Mouse (Mus musculus): ENCODE data around the gene Setd5. TPM values are rescaled to one million over a fixed set of nuclear protein-coding genes. Genes with fewer than 3 reads are reported as not detected.

The Setd5 gene
- polyA plus RNA-seq (2015; fragmentation: Nextera tagmentation; extraction: Ambion mirVana) = 46.8 and 47.1 TPM in 2 replicates

DNA sequence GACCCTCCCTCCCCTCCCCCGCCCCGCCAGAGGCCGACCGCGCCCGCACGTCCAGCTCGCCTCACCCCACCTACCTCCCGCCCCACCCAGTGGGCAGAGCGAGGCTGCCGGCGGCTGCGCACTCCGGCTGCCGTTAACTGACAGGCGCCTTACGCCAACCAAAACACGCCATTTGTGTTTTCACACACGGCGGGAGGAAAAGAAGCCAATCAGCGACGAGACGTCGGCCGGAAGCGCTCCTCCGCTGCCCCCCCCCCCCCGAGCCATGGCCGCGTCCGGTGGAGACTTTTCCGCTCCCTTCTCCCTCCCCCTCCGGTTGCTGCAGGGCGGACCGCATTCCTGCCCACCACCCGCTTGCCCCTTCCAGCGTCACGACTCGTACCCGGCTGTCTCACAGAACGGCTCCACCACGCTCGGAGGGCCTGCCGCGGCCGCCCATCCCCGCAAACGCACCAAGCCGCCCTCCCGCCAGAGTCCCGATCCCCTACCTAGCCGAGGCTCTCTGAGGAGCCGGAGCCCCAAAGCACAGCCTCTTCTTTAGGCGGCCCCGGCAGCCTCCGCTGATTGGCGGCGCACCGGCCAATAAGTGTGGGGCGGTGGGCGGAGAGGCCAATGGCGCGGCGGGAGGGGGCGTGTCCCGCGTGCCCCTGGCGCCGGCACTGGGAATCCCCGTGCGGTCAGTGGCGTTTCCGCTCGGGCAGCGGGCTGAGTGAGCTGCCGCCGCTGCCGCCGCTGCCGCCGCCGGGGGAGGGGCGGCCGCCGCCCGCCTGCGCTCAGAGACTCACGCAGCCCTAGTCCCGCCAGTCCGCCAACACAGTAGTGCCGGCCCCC is at the start of gene Setd5:
TSS of gene Setd5 (plus strand) at position 680 of the 831 bp plus-strand sequence.
- peak; percentile 96 for ATAC-seq (replicated peaks)
- peak within 1 kb of the TSS; percentile 94 for H3K4me3 ChIP-seq
- H3K27ac ChIP-seq = peak within 1 kb of the TSS; percentile 100
- peak within 1 kb of the TSS; percentile 98 for H3K9ac ChIP-seq
- under 1% methylated on average over 86 of the region's 91 CpGs for whole genome bisulfite sequencing
- H3K9me3 ChIP-seq = no peaks in the 10 kb centered on the region
- H3K27me3 ChIP-seq (replicated peaks) = no peaks in the 10 kb centered on the region
- H3K36me3 ChIP-seq (replicated peaks) = no peaks in the 10 kb centered on the region
- H3K4me2 ChIP-seq = peak within 1 kb of the TSS; percentile 91
- H3K4me1 ChIP-seq = peaks cover 49% of the 10 kb centered on the region

DNA sequence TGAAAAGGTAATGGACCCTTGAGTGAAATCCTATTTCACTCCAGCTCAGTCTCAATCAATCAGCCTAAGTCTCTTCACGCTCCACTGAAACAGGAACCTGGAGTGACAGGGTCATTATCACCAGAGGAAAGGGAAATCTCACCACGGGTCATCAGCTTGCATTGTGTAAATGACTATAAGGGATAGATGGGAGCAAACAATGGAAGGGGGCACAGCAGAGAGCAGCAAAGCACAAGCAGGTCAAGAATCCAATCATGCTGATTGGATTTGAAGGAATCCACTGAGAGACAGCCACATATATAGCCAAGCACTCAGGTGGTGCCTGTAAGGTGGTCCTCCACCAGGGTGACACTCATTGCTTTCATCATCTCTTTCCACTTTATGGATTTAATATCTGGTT is 49.7 kb upstream of the Setd5 start:
- Histone ChIP-seq H3K36me3 (replicated peaks) (no peaks in the 10 kb centered on the region), H3K9me3 (no peaks in the 10 kb centered on the region), H3K4me1 (0 out of 2 replicates have a peak, but pooled peaks cover 5% of the 10 kb centered on the region), H3K27ac (no peak overlapping the region), H3K27me3 (replicated peaks) (no peaks in the 10 kb centered on the region), H3K4me3 (no peak overlapping the region), H3K4me2 (no peak overlapping the region), H3K9ac (no peak overlapping the region)
- WGBS = 8% methylated on average over 2 of the region's 2 CpGs
- no peak for ATAC-seq (replicated peaks)

DNA sequence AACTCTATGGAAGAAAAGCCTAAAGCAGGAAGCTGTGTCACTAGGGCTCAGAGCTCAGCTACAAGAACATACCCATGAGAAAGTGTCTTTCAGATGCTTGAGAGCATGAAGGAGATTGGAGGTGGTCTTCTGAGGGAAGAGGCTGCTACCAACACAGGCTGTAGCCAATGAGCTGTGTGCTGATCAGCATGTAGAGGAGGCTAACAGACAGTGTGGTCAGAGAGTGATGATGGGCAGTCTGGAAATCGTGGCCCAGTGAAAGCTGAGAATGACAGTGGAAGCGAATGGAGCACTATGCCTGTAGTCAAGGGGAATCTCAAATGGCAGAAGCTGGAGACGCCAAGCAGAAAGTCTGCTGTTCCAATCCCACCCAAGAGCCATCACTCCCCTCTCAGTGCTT is 48.2 kb upstream of the Setd5 start:
- H3K9ac ChIP-seq = no peak overlapping the region
- H3K4me2 ChIP-seq = no peak overlapping the region
- no peaks in the 10 kb centered on the region for H3K27me3 ChIP-seq (replicated peaks)
- no peaks in the 10 kb centered on the region for H3K9me3 ChIP-seq
- H3K4me3 ChIP-seq = no peak overlapping the region
- no peaks in the 10 kb centered on the region for H3K36me3 ChIP-seq (replicated peaks)
- WGBS = 80% methylated on average over 3 of the region's 3 CpGs
- no peak overlapping the region for H3K27ac ChIP-seq
- ATAC-seq (replicated peaks) = no peak
- 0 out of 2 replicates have a peak, but pooled peaks cover 5% of the 10 kb centered on the region for H3K4me1 ChIP-seq

DNA sequence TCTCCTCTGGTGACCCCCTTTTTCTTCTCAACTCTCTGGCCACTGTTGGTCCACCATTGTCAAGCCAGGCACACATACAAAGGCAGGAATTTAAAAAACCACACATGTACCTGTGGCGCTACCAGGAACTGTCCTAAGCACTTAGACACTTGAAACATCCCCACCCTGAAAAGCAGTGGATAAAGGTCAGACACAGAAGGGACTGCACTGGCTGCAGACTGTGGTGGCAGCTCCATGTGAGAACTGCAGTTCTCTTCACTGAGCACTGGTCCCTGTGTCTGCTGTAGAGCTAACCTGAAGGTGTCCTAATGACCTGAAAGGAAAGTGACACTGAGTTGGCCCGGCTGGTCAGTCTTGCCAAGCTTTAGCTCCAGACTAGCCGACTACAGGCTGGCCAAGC is 46.6 kb upstream of the Setd5 start:
- Histone ChIP-seq H3K36me3 (replicated peaks) (no peaks in the 10 kb centered on the region), H3K4me1 (0 out of 2 replicates have a peak, but pooled peaks cover 3% of the 10 kb centered on the region), H3K4me3 (no peak overlapping the region), H3K27me3 (replicated peaks) (no peaks in the 10 kb centered on the region), H3K4me2 (no peak overlapping the region), H3K9me3 (no peaks in the 10 kb centered on the region), H3K27ac (no peak overlapping the region), H3K9ac (no peak overlapping the region)
- 71% methylated on average over 3 of the region's 3 CpGs for WGBS
- ATAC-seq (replicated peaks) = no peak

DNA sequence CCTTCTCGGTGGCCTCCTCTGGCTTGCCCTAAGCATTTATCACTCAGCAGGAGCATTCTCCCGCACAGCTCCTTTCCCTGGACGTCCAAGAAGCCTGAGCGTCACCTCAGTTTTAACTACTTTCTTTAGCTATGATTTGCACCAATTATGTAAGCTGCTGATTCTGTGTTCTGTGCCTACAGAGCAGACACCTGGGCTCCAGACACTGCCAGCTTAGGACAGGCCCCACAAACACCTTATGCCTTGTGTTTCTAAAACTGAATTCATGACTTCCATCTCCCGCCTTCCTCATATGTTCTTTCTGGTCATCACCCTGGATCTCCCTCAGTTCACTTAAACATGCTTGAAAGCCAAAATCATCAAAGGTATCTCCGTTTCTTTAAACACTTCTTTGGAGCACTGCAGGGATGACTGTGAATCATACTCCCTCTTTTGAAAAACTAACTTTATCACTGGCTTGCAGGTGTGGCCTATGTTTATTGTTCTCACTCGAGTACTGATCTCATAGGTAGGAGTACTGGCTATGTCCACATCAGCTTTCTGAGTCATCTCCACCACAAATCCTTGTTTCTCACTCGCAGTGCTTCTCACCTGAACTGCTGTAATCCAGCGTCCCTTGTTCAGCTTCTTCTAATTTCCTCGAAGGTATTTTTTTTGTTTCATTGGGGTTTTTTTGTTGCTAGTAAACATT is 46.0 kb upstream of the Setd5 start:
- Histone ChIP-seq H3K9me3 (no peaks in the 10 kb centered on the region), H3K4me2 (no peak overlapping the region), H3K27ac (no peak overlapping the region), H3K9ac (no peak overlapping the region), H3K36me3 (replicated peaks) (no peaks in the 10 kb centered on the region), H3K27me3 (replicated peaks) (no peaks in the 10 kb centered on the region), H3K4me3 (no peak overlapping the region), H3K4me1 (no peaks in the 10 kb centered on the region)
- ATAC-seq (replicated peaks) = no peak
- WGBS = 83% methylated on average over 10 of the region's 10 CpGs

DNA sequence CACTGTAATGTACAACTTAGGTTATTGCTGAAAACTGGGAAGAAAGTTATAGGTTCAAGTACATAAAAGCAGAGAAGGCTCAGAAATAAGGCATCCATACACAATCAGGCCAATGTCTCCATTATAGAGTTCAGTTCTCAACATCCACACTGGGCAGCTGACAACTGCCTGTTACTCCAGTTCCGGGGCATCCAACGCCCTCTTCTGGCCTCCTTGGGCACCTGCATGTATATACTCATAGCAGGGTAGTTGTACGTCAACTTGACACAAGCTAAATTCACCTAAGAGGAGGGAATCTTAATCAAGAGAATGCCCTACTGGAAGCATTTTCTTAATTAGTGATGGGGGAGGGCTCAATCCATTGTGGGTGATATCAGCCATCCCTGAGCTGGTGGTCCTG is 45.0 kb upstream of the Setd5 start:
- no peaks in the 10 kb centered on the region for H3K27me3 ChIP-seq (replicated peaks)
- no peak overlapping the region for H3K4me2 ChIP-seq
- no peak overlapping the region for H3K27ac ChIP-seq
- ATAC-seq (replicated peaks) = no peak
- no peaks in the 10 kb centered on the region for H3K4me1 ChIP-seq
- H3K9me3 ChIP-seq = no peaks in the 10 kb centered on the region
- H3K9ac ChIP-seq = no peak overlapping the region
- H3K36me3 ChIP-seq (replicated peaks) = no peaks in the 10 kb centered on the region
- WGBS = 74% methylated on average over 3 of the region's 3 CpGs
- H3K4me3 ChIP-seq = no peak overlapping the region

DNA sequence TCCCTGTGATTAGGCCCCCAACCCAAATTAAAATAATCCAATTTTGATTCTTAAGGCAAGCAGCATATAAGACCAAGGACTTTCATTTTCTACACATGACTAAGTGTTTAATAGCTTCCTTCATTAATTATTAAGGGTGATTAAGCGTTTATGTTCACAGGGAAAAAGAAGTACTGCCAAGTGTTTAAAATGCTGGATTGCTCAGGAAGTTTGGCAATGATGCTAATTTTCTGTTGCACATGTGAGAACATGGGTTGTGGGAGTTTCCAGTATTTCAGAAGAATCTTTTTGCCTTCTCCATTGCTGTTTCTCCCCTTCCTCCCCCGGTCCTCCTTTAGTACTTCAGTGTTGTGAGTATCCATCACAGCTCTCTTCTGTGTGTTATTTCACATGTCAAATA is 44.0 kb upstream of the Setd5 start:
- ATAC-seq (replicated peaks) = no peak
- H3K4me3 ChIP-seq = no peak overlapping the region
- WGBS = 92% methylated on average over 2 of the region's 2 CpGs
- H3K27me3 ChIP-seq (replicated peaks) = no peaks in the 10 kb centered on the region
- no peak overlapping the region for H3K9ac ChIP-seq
- no peak overlapping the region for H3K27ac ChIP-seq
- peaks cover 4% of the 10 kb centered on the region for H3K4me1 ChIP-seq
- H3K4me2 ChIP-seq = no peak overlapping the region
- no peaks in the 10 kb centered on the region for H3K9me3 ChIP-seq
- H3K36me3 ChIP-seq (replicated peaks) = no peaks in the 10 kb centered on the region

DNA sequence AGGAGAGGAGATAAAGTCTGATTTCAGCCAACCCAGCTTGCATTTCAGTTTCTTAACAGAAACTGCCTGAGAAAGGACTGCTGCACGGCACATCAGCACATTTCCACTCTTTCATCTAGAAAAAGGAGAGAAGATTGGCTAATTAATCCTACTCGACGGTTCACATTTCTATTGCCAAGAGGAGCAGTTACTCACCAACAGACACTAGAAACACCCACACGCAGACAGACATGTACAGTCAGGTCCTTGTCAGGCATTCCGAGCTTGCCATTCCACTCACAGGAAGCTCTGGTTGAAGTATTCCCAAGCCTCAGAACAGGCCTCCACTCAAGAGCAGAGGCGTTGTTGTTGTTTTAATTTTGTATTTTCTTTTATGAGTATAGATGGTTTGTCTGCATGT is 42.7 kb upstream of the Setd5 start:
- H3K4me1 ChIP-seq = peaks cover 11% of the 10 kb centered on the region
- H3K4me3 ChIP-seq = no peak overlapping the region
- no peaks in the 10 kb centered on the region for H3K9me3 ChIP-seq
- no peak for ATAC-seq (replicated peaks)
- H3K27ac ChIP-seq = no peak overlapping the region
- H3K9ac ChIP-seq = no peak overlapping the region
- H3K4me2 ChIP-seq = no peak overlapping the region
- no peaks in the 10 kb centered on the region for H3K36me3 ChIP-seq (replicated peaks)
- WGBS = 84% methylated on average over 6 of the region's 6 CpGs
- H3K27me3 ChIP-seq (replicated peaks) = no peaks in the 10 kb centered on the region

DNA sequence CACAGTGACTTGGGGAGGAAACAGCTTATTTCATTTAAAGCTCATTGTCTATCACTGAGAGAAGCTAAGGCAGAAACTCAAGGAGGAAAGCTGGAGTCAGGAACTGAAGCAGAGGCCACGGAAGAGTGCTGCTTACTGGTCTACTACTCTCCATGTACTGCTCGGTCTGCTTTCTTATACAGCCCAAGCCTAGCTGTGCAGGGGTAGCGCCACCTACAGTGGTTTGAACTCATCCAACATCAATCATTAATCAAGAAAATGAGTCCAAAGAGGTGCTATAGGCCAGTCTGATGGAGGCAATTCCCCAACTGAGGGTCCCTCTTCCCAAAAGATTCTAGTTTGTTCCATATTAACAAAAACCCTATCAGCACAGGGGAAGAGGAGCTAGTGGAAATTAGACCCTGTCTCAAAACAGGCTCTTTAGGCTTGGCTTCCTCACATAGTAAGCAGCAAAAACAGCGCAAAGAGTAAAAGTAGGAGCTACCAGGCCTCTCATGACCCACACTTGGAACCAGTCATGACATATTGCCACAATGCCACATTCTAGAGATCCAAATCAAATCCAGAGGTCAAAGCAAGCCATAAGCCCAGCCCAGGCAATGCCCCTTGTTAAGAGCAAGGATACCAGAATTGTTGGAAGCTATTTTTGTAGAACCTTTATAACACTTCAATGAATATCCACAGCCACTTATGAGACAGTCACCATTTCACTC is 40.5 kb upstream of the Setd5 start:
- Histone ChIP-seq H3K36me3 (replicated peaks) (no peaks in the 10 kb centered on the region), H3K4me3 (no peak overlapping the region), H3K27me3 (replicated peaks) (no peaks in the 10 kb centered on the region), H3K4me1 (peaks cover 11% of the 10 kb centered on the region), H3K9ac (no peak overlapping the region), H3K4me2 (no peak overlapping the region), H3K9me3 (no peaks in the 10 kb centered on the region), H3K27ac (no peak overlapping the region)
- WGBS = 56% methylated on average over 4 of the region's 4 CpGs
- no peak for ATAC-seq (replicated peaks)

DNA sequence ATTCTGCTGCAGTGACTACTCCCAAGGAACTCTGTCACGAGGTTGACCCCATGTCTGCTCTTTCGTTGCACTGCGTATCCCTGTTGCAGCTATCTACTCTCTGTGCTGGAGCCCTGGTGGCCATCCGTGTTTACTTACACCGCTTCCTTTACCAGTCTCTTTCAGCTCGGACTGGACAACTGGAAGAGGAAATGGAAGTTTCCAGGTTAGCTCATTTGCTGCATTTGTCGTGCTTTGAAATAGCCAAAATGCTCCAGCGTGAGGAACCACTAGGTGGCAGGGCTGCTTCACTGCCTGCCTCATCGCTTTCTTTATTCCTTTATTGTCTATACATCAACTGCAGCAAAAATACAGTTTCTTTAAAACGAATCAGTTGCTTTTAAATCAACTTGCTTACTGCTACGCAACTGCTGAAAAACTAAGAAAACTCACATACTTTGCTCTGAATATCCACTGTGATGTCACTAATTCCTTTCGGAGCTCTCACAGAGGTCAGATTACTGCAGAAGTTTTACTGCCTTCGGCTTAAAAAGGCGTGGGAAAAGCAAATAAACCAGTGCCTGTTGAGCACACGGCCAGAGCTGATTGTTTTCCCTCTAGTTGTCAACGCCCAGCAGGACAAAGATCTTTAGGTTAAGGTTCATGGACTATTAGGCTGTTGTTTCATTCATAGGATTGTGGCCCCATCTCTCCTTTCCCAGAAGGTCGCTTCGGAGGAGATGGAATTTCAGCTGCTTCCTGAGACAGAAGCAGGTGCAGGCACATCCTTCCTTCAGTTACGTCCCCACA is 39.0 kb upstream of the Setd5 start:
- Histone ChIP-seq H3K9ac (no peak overlapping the region; the same call in 1 of the 2 replicates), H3K27ac (peak overlapping the region; percentile 55), H3K9me3 (no peaks in the 10 kb centered on the region), H3K36me3 (replicated peaks) (no peaks in the 10 kb centered on the region), H3K4me3 (peak overlapping the region; percentile 18), H3K27me3 (replicated peaks) (no peaks in the 10 kb centered on the region), H3K4me1 (peaks cover 11% of the 10 kb centered on the region), H3K4me2 (peak overlapping the region; percentile 47)
- ATAC-seq (replicated peaks) = peak; percentile 66; the same call in 1 of the 2 replicates
- WGBS = 9% methylated on average over 19 of the region's 19 CpGs

DNA sequence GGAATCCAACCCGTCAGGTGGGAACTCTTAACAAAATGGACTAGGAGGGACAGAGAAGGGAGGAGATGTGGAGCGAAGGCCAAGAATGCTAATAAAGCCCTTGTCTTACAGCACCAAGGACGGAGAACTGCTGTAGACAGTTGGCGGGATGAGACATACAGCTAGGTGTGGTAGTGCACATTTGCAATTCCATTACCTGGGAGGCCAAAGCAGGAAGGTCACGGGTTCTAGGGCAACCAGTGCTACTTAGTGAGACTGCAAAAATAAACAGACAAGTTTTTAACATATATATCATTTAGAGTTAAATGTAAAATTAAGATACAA is 38.5 kb upstream of the Setd5 start:
- Histone ChIP-seq H3K4me2 (peak overlapping the region; percentile 47; the same call in 1 of the 2 replicates), H3K4me3 (no peak overlapping the region)

DNA sequence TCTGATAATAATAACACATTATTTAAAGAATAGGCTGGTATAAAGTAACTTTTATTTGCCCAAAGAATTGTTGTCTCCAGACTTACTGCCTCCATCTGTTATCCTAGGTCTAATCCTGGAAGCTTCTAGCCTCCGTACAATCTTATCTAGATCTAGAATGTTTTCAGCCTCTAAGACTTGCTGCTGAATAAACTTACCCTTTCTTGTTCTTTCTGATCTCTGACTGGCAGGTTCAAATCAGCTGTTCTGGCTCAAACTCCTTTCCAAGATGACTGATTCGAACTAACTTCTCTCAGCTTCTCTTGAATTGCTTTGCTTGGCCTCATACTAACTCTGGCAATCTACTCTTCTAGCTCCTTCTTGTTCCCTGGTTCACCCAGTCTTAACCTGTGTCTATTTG is 36.8 kb upstream of the Setd5 start:
- 88% methylated on average over 2 of the region's 2 CpGs for WGBS
- ATAC-seq (replicated peaks) = no peak

More for the DNA sequence above, 38.5 kb upstream of the Setd5 start:
- H3K4me1 ChIP-seq = peaks cover 11% of the 10 kb centered on the region
- H3K27ac ChIP-seq = peak overlapping the region; percentile 55
- no peaks in the 10 kb centered on the region for H3K27me3 ChIP-seq (replicated peaks)
- no peak for ATAC-seq (replicated peaks)
- H3K9ac ChIP-seq = no peak overlapping the region; the same call in 1 of the 2 replicates
- 48% methylated on average over 5 of the region's 5 CpGs for WGBS
- no peaks in the 10 kb centered on the region for H3K36me3 ChIP-seq (replicated peaks)
- H3K9me3 ChIP-seq = no peaks in the 10 kb centered on the region

More for the DNA sequence above, 36.8 kb upstream of the Setd5 start:
- no peak overlapping the region for H3K4me3 ChIP-seq
- H3K9me3 ChIP-seq = no peaks in the 10 kb centered on the region
- H3K27ac ChIP-seq = no peak overlapping the region
- no peak overlapping the region for H3K9ac ChIP-seq
- no peak overlapping the region for H3K4me2 ChIP-seq
- peaks cover 14% of the 10 kb centered on the region for H3K4me1 ChIP-seq
- H3K36me3 ChIP-seq (replicated peaks) = no peaks in the 10 kb centered on the region
- no peaks in the 10 kb centered on the region for H3K27me3 ChIP-seq (replicated peaks)
